Mouse (Mus musculus) thymus, adult 2 months (tissue): ENCODE measurements around the gene Bicral.

Source experiments
- CTCF ChIP-seq: fragments of 200-500 bp; IDR thresholded peaks from 2 replicates; pipeline ENCODE4 v1.5.1; 2012; ENCODE audit warnings: mild to moderate bottlenecking, control low read depth, low read length, moderate library complexity, borderline replicate concordance; ENCODE audit not compliant: control insufficient read depth, poor library complexity, insufficient read depth; ENCODE audit errors: extremely low read depth
- POLR2A ChIP-seq: fragments of 200-500 bp; IDR thresholded peaks from 2 replicates; pipeline ENCODE4 v1.6.1; 2012; ENCODE audit warnings: mild to moderate bottlenecking, low read length, control low read depth, moderate library complexity; ENCODE audit not compliant: control insufficient read depth, poor library complexity, insufficient read depth; ENCODE audit errors: extremely low read depth

- TF ChIP-seq POLR2A (no peak), CTCF (no peak)
Measured at GRCm38 (mm10) chr17:46810672-46811071, 47.6 kb downstream of the Bicral start.
